Mouse (Mus musculus): ENCODE data around the gene Zfpm1. TPM values are rescaled to one million over a fixed set of nuclear protein-coding genes. Genes with fewer than 3 reads are reported as not detected.
"Not testable (repeated sequence)": the region's sequence is repeated elsewhere in the genome, so short reads cannot be mapped to it uniquely, and the experiment has no call there.

Zfpm1 gene
- total RNA-seq, 2 experiments from 2014 or later = 28.3 to 31.7 TPM

DNA sequence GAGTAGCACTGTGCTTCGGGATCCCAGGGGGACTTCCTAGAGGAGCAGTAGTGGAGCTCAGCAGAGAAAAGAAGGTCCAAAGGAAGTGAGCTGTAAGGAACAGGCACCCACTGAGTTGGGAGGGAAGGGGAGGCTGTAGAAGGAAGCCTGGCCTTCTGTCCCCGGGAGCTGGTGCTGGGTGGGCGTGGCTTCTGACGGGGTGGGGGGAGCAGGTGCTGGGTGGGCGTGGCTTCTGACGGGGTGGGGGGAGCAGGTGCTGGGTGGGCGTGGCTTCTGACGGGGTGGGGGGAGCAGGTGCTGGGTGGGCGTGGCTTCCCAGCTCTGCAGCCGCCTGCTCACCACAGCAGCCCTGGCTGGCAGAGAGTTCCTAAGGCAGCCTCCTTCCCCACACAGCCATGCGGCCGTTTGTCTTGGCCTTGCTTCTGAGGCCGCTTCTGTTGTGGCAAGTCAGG is 42.0 kb downstream of the Zfpm1 start:
- not testable (repeated sequence) for DNase-seq (ENCODE audit: low spot score in 2 of 2)

DNA sequence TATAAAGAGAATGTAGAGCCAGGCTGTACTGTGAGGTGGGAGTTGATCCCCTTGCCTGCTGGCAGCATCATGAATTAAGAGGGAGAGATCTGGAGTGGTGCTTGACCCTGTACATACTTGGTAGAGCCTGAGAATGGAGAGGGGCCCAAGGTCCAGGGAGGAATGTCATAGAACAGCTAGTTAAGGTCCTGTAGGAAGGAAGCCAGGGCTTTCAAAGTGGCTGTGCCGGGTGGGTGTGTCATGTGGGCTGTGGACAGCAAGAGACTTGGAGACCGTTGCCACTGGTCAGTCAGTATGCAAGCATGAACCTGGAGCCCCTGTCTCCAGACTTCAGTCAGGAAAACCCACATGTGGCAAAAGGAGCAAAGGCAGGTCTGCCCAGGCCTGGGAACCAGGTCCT is 43.3 kb downstream of the Zfpm1 start:
- no peak for DNase-seq (ENCODE audit: low spot score in 2 of 2)

DNA sequence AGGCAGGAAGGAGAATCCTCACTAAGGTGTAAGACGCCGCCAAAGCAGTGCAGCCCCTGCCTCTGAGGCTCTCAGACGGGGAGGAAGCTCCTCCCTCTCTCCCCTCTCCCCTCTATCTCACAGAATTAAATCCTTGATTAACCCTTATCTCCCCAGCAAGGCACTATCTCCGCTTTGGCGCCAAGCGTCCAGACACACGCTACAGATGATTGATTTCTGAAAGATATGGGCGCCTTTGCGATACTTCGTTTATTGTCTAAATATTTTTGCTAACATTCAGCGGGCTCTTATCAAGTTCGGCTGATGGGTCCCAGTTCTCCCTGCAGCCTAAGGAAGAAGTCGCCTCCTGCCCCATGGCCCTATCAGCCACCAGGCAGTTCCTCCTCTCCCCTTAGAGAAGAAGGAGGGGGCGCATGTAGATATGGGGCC is 44.2 kb downstream of the Zfpm1 start:
- DNase-seq (ENCODE audit: low spot score in 2 of 2) = no peak

DNA sequence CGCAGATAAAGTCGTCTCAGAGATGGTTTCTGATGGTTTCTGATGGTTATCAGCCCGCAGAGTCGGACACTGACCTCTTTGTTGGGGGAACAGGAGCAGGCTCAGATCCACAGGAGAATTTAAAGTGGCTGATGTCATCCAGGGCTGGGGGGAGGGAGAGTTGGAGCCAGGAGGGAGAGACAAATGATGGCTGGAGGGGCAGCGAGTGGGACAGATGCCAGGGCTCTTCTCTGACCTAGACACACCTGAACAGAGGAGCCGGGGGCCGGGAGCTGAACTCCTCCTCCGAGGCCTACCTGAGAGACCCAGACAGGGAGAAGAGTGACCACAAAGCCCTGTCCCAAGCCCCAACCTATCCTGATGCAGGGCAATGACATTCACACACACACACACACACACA is 47.1 kb downstream of the Zfpm1 start:
- no peak for DNase-seq (ENCODE audit: low spot score in 2 of 2)

DNA sequence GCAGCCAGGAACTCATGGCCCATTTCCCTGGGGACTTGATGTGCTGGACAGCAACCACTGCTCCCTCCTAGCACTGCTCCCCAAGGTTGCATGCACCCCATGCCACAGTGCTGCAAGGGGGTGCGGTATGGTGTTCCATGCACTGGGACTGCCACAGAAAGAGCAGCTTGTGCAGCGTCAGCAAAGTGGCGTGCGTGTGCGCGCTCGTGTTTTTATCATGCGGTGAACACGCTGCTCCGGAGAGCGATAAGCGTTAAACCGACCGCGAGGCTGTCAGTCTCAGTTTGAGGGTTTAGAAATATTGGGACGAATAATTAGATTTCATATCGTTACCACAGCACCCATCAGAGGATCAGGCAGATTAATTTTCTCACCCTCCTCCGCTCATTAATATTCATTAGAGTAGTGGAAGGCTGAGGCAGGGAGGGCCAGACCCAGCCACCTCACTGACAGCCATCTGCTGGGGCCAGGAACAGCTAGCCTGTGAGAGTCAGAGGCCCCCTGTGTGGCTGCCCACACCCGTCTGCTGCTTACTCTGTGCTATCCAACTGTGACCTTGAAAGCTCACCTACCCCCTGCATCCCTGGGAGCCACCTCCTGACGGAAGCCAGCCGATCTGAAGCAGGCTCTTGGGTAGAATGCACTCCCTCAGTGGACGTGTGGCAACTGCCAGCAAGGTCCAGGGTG is 47.8 kb downstream of the Zfpm1 start:
- no peak for DNase-seq (ENCODE audit: low spot score in 2 of 2)

DNA sequence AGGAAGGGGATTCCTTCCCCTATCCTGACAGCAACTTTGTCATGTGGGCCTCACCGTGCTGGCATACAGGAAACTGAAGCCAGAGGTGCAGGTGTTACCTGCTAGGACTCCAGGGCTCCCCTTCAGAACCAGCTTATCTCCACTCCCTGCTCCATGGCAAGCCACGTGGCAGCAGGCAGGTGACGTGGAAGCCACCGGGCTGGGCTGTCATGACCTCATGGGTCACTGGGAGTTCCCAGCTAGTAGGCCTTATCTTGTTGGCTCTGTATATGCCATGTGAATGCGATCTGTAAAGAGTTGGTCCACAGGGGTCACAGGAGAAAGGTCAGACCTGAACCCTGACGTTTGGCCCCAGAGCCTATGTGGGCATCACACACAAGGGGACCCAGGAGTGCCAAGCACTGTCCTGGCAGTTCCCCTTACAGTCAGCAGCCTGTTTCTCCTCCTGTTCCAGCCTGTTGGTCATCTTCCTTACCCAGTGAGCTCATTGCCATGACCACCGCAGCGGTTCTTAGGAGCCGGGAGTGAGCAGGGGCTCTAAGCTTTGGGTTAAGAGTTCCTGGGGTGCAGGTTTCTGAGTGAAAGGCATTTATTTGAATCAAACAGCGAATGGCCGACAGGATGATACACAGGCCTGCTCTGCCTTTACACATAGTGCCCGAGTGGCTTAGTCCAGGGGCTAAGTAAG is 48.6 kb downstream of the Zfpm1 start:
- no peak for DNase-seq (ENCODE audit: low spot score in 2 of 2)

DNA sequence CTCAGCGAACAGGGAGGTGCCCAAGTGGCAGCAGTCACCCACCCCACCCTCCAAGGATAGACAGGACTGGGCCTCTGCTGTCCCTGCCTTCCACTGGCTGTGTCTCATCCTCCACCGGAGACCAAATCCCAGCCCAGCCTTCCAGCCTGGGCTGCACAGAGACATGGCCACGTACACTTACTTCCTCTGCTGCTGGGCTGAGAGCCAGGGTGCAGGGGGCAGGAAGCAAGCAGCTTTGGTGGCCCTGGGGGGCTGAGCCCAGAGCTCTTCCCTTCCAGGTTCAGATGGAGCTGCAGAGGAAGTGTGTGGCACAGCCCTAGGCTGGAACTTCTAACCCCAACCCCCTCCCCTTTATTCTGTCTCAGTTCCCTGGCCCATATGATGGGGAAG is 49.2 kb downstream of the Zfpm1 start:
- DNase-seq (ENCODE audit: low spot score in 2 of 2) = no peak

DNA sequence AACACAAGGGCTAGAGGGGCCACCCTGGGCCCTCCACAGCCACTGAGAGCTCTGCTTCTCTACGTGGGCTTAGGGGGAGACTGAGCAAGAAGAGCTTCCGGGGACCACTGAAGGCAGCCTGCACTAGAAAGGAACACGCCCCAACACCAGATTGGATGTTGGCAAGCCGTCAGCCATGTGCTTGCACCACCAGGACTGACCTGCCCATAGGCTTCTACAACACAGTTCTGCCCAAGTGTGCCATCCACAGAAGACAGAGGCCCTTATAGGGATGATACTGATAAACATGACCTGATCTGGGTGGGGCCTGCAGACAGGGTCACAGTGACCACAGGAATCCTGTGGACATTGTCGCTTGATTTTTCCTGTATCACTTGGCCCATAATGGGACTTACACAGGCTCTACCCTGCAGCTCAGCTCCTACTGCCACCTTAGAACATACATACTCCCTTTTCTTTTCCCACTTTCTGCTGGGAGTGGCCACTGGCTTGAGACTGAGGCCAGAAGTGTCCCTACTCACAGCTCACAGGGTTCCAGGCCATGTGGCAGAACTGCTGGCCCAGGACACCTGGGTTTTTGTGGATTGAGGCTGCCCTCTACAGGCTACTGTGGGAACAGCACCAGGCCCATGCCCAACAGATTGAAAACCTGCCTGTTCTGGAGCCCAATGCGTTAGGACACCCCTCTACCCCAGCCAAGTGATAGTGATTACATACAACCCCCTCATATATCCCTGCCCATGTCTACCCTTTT is 51.0 kb downstream of the Zfpm1 start:
- DNase-seq (ENCODE audit: low spot score in 2 of 2) = peak; percentile 82 to 87

DNA sequence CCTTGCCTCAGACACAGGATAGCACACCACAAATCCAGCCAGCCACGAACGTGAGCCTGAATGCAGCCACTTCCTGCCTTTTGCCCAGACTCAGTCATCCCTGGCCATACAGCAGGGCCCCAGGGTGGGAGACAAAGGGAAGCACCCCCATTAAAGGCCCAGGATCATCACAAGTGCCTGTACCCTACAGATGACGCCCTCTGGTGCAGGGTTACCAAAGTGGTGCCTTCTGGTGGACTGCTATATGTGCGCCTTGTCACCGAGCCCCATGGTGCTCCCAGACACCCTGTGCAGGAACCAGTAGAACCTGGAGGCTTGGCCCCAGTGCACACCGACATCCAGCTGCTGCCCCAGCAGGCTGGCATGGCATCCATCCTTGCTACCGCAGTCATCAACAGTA is 51.6 kb downstream of the Zfpm1 start:
- DNase-seq (ENCODE audit: low spot score in 2 of 2) = no peak

DNA sequence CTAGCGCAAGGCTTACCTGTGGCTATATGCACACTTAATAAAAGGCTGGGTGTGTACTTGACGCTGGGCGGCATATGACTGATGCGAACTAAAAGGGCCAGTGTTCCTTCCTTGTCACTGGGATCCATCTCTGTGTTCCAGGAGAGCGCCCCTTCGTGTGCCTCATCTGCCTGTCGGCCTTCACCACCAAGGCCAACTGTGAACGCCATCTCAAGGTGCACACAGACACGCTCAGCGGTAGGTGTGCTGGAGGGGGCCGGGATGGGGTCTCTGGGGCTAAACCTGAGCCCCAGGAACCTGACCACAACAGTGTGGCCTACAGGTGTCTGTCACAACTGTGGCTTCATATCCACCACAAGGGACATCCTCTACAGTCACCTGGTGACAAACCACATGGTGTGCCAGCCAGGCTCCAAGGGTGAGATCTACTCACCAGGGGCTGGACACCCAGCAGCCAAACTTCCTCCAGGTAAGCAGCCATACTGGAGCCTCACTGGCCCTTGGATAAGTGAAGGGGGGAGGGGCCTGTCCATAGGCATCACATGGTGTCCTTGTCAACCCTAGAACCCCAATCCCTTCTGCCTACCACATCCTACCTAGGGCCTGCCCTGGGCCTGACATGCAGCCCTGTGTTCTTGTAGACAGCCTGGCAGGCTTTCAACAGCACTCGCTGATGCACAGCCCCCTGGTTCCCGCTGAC is 53.0 kb downstream of the Zfpm1 start:
- DNase-seq (ENCODE audit: low spot score in 2 of 2) = no peak

DNA sequence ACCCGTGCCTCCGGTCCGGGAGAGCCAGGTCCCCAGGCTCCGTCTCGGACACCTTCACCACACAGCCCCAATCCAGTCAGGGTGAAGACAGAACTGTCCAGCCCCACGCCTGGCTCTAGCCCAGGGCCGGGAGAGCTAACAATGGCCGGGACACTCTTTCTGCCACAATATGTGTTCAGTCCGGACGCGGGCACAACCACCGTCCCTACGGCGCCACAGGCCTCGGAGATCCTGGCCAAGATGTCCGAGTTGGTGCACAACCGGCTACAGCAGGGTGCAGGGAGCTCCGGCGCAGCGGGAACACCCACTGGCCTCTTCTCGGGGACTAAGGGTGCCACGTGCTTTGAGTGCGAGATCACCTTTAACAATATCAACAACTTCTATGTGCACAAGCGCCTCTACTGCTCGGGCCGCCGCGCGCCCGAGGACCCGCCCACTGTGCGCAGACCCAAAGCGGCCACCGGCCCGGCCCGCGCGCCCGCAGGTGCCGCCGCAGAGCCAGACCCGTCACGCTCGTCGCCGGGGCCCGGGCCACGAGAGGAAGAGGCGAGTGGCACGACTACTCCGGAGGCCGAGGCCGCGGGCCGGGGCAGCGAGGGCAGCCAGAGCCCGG is 53.8 kb downstream of the Zfpm1 start:
- DNase-seq (ENCODE audit: low spot score in 2 of 2) = no peak

DNA sequence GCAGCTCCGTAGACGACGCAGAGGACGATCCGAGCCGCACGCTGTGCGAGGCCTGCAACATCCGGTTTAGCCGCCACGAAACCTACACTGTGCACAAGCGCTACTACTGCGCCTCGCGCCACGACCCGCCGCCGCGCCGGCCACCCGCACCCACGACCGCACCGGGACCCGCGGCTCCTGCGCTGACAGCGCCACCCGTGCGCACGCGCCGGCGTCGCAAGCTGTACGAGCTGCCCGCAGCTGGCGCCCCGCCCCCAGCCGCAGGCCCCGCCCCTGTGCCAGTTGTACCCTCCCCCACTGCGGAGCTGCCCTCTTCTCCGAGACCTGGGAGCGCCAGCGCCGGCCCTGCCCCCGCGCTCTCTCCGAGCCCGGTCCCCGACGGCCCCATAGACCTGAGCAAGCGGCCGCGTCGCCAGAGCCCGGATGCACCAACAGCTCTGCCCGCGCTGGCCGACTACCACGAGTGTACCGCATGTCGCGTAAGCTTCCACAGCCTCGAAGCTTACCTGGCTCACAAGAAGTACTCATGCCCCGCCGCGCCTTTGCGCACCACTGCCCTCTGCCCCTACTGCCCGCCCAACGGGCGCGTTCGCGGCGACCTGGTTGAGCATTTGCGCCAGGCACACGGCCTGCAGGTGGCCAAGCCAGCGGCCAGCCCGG is 54.4 kb downstream of the Zfpm1 start:
- peak; percentile 41 to 42 for DNase-seq (ENCODE audit: low spot score in 2 of 2)

DNA sequence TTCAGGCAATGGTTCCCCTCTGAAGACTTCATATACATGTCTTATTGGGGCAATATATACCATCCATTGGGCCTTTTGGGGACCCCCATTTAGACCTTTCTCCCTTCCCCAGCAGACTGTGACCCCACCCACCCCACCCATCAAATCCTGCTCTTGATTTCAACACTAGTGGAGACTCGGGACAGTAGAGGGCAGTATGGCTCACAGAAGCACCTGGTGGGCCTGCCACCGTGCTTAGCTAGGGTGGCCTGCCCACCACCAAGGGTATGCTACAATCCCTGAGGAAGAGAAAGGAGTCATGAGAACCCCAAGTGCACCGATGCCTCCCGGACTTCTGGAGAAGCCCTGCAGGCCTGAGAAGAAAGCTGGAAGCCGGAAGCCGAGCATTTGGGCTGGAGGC is 56.9 kb downstream of the Zfpm1 start:
- DNase-seq (ENCODE audit: low spot score in 2 of 2) = no peak

DNA sequence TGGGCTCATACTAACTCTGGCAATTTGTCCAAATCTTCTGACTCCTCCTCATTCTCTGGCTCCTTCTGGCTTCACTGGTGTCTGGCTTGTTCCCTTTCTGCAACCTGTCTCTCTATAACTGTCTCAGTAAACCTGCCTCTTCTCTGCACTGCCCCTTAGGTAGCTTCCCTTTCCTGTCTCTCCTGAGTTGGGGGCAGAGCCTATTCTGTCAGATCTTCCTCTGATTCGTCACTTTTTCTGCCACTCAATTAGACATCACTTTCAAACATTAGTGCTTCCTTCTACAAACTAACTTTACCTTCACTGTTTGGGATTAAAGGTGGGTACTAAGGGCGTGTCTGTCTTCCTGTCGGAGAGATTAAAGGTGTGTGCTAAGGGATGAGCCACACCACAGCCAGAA is 58.8 kb downstream of the Zfpm1 start:
- DNase-seq (ENCODE audit: low spot score in 2 of 2) = no peak

DNA sequence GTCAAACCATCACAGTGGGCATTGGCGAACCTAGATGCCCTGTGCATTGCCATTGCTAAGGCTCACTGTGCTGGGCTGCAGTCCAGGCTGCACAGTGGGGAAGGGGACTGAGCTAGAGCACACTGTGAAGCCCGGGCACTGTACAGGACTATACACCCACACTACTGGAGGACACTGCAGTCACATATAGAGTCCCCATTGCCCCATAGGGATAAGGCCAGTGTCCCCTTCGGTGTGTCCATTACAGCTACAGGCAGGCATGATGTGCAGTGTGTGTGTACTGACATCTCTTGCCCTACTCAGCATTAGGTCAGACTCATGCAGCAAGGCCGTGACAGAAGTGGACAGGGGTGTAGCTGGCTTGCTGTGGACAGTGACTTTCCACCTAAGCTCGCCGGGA is 59.8 kb downstream of the Zfpm1 start:
- no peak for DNase-seq (ENCODE audit: low spot score in 2 of 2)

DNA sequence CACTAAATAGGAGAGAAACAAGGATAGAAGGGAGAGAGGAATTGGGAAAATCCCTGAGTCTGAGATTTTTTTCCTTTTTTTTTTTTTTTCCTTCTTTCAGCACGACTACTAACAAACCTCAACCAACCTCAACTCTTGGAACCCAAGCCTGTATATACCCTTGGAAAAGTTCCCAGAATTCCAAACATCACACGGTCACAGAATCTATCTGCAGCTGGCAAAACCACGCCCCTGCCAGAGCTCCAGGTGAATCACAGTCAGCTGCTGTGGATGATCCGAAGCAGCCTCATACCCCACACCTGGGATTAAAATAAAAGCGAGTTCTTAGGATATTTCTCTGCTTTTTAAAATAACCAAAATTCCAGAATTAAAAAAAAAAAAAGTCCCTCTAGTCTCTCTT is 60.4 kb downstream of the Zfpm1 start:
- no peak for DNase-seq (ENCODE audit: low spot score in 2 of 2)

DNA sequence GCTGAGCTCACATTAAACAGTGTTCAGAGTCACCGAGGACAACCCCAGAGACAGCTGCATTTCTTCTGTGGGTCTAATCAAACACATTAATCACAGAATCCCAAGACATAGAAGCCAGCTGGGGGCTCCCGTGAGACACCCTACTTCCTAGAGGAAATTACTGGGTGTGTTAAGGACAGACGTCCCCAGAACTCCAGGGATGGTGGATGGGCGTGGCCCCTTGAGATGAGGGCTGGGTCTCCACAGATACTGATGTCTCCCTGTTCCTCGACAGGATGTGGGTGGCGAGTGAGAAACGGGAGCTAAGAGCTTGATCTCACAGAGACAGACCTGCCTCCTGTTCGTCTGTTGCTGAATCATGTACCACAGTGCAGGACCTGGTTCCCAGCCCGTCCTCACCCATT is 60.9 kb downstream of the Zfpm1 start:
- no peak for DNase-seq (ENCODE audit: low spot score in 2 of 2)

DNA sequence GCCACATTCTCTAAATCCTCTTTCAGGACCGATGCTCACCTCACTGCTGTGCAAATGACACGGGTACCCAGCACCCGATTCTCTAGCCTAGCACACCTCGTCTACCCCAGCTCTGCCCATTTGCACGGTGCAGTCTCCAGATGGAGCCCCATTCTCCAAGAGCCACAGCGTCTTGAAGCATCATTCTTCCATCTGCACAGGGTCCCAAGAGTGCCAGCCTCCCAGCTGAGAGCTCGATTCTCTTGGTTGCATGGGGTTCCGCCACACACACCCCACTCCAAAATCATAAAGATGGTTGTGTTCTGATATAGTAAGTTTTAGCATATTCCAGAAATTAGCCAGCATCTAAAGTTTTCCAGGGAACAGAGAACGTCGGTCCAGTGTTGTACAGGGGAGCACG is 61.4 kb downstream of the Zfpm1 start:
- DNase-seq (ENCODE audit: low spot score in 2 of 2) = no peak

DNA sequence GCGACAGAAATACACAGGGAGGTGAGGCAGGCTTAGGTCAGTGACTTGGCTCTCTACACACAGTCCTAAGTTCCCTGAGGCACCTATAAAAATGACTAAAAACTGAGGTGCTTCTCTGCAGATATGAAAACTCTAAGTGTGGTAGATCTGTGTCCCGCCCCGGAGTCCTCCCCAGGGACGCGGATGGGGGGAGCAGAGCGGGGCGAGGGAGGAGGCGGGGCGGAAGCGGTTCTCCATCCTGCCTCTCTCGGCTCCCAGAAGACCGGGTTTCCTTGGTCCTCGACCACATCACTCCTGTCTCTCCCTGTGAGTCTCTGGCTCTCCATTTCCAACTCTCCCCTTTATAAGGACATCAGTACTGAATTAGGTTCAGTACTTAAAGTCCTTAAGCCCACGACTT is 61.8 kb downstream of the Zfpm1 start:
- DNase-seq (ENCODE audit: low spot score in 2 of 2) = no peak

DNA sequence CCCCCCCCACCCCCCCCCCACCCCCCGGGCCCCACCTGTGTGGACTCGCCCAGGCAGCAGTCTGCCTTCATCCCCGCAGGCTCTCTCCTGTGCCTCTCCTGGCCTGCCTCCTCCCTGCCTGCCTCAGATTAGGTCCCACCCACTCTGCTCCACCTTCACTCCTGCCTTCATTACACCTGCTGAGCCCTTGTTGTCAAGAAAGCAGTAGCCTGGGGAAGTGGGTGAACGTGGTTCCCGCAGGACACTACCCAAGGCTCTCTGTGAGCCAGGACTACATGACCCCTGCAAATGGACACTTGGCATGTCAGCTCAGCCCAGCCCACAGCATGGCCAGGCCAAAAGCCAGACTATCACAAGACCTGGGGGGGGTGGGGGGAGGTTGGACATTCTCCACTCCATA is 62.3 kb downstream of the Zfpm1 start:
- no peak for DNase-seq (ENCODE audit: low spot score in 2 of 2)

All from layer of hippocampus, postnatal 14 days (tissue).